Mouse (Mus musculus) brain, embryonic 18.5 days (tissue): ENCODE data around the gene Tmem106a.
"Not testable (repeated sequence)": the region's sequence is repeated elsewhere in the genome, so short reads cannot be mapped to it uniquely, and the experiment has no call there.

Experiments
- DNase-seq: peaks from one replicate; pipeline ENCODE4 v3.0.0-alpha.2; 2012; ENCODE audit warnings: low read depth, low spot score

Gene Tmem106a

DNA sequence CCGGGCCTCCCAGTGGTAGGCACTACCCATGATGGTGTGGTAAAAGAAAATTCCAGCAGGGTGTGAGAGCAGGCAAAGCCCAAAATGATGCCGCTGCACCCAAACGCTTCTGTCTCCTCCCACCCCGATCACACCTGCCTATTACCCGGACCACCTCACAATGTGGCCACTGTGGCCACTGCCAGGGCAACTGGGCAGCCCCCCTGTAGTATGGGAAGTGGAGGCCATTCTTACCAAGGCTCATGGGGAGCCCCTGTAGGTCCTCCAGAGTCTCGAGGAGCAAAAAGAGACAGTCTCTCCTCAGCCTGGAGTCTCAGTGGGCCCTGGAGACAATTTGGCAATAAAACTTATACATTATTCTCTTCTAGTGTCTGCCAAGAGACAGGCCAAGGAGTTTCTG is 17.1 kb downstream of the Tmem106a start, which contains the start of gene Gm11634:
Gene Gm11634, minus strand, starts transcription at position 101 of the 400 bp plus-strand sequence.
- DNase-seq = no peak

DNA sequence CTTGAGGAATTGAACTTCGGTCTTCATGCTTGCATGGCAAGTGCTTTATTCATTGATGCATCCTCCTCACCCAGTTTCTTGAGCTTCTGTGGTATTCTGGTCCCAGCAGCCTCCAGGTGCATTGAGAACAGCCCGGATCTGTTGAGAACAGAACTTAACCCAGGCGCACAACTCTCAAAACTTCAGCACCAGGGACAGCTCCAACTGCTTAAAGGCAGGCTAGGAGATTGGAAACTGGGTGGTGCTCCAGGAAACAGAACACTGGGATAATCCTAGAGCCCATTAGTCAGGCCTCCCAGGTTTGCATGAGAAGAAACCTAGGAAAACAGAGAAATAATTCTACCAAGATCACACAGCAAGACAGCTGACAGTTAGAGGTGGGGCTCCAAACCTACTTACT is 20.4 kb downstream of the Tmem106a start:
- no peak for DNase-seq

DNA sequence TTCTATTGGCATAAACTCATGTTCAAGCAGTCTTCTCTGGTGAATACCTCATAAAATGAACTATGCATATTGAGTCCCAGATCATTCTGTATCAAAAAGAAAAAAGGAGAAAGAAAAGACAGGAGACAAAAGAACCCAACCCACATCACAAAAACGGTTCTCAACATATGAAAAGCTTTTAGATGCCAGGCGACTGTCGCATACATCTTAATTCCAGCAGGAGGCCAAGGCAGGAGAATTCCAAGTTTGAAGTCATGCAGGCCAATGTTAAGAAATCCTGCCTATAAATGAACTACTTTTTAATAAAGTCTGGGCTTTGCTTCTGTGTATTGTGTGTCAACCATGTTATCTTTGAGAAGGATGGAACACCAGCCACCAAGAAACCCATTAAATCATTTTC is 22.1 kb downstream of the Tmem106a start:
- no peak for DNase-seq

DNA sequence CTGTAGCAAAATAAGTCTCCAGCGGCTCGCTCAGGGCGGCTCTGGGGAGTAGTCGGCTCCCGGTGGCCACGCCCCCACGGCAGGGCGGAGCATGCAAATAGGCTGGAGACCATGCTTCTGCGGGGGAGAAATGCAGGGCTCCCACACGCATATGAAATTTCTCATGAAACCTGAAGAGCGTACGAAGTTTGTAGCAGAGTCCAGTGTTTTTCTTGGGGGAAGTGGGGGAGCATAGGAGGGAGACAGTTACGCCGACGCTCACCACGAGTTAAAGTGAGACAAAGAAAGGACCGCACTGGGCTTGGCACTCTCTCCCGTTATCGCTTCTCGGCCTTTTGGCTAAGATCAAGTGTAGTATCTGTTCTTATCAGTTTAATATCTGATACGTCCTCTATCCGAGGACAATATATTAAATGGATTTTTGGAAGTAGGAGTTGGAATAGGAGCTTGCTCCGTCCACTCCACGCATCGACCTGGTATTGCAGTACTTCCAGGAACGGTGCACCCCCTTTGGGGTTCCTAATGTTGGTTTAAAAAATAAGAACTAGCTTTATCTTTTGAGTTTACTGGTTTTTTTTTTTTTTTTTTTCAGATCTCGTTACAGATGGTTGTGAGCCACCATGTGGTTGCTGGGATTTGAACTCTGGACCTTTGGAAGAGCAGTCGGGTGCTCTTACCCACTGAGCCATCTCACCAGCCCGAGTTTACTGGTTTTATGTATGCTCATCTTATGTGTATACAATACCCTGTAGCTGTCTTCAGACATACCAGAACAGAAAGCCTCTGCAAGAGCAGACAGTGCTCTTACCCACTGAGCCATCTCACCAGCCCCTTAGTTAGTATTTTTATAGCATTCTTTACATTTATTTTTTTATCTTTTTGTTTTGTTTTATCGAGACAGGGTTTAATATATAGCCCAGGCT is 22.8 kb downstream of the Tmem106a start:
- not testable (repeated sequence) for DNase-seq

DNA sequence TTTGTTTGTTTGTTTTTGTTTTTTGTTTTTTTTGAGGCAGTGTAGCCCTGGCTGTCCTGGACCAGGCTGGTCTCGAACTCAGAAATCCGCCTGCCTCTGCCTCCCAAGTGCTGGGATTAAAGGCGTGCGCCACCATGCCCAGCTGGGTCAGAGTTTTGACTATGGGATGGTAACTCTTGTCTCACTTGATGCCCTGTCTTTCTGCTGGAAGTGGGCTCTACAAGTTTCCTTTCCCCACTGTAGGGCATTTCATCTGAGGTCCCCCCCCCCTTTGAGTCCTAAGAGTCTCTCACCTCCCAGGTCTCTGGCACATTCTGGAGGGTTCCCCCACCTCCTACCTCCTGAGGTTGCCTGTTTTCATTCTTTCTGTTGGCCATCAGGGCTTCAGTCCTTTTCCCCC is 25.1 kb downstream of the Tmem106a start:
- DNase-seq = not testable (repeated sequence)

DNA sequence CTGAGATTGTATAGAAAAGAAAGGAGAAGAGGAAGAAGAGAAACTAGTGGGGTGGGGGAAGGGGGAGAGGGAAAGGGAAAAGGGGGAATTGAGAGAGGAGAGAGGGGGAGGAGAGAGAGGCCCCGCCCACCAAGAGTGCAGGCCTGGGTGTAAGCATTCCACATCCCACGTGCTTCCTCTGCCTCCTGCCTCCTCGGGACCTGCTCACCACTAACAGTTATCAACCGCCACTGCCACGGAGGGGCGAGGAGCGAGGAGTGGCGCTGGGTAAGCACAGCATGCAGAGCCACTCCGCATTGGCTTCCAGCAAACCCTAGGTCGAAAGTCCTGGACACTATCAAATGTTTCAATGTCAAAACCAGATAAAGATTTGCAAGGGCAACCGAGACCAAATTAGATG is 28.4 kb downstream of the Tmem106a start:
- DNase-seq = no peak

DNA sequence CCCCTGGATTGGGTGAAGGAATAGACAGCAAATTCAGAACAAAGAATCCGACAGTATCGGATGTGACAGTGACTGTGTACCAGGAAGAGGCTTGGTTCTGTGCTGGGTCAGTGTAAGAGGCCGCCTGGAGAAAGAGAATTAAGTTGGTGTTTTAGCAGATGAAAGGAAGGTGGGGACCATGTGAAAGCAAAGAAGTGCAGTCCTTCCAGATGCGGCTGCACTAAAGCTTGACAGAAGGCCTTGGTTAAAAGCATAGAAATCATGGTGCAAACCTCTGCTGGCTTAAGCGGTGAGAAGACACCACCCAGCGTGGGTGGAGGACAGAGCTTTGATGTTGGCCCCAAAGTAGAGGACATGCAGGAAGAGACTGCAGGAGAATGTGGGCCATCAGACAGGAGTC is 31.6 kb downstream of the Tmem106a start:
- DNase-seq = no peak

DNA sequence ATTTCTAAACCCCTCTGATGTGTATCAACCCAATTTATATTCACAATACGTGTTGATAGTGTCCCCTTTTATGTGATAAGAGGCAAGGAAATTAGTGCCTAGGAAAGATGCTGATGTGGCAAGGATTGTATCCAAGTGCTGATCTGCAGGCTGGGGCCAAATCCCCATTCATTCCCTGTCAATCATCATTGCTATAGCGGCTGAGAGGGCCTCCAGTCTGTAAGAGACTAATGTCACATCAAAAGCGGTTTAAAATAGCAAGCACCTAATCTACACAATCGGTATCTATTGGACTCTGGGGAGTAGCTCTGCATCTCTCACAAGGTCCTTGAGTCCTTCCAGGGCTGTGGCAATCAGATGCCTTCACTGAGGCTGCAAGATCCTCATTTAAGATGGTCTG is 32.1 kb downstream of the Tmem106a start:
- no peak for DNase-seq

DNA sequence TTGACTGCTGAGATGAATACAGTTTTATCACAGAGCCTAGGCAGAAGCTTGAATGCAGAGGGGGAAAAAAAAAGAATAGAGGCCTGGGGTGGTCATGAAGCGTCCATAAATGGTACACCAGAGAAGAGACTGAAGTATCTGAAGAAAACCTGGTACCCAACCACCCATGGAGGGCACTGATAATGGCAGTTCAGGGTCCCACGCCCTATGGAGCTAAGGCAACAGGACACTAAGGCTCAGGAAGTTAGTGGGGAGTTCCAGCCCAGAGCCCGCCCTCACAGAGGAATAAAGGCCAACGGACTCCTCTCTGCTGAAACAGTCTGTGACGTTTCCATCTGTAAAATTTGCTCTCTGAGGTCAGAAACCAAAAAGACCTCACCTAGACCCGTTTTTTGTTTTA is 33.3 kb downstream of the Tmem106a start:
- DNase-seq = no peak

DNA sequence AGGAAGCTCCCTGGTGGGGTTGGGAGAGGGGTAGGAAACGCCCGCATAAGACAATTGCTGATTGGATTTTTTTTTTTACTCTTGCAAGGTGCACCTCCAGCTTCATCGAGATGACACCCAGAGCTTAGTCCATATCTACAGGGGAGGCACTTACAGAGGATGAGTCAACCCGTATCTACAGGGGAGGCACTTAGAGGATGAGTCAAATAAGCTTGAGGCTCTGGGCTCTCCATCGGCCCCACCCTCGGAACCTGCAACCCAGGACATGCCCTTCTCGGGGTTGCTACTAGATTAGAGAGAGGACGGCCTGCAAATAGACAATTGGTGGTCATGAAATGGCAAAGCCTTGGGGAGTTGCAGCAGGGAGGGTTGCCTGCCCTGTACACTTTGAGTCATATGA is 34.1 kb downstream of the Tmem106a start:
- DNase-seq = no peak

DNA sequence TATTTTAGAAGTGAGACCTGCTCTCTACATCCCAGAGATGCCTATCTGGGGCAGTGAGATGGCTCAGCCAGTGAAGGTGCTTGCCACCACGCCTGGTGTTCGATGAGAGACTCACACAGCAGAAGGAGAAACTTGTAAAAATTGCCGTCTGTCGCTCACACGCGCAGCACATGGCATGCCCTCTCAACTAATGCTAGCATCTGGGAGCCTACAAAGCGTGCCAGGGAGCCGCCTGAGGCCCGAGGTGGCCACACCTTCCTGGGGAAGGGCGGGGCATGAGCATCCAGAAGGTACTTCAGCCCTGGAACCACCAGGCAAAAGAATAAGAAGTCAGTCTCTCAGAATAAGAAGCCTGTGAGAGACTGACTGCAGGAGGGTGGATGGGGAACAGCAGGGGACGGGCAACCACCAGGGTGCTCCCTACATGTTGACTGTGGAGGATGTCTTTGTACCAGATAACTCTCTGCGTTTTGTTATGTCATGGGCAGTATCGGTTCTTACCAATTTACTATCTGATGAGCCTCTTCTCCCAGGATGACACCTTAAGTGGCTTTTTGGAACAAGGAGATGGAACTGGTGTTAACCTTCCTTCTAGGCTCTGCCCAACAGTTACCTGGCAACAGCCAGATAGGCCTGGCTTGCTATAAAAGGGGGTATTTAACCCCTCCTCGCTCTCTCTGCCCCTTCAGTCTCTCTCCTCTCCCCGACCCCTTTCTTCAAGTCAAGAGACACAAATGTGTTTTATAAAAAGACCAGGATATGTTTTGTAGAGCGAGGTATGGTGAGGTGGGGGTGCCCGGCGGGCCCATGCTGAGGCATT is 35.1 kb downstream of the Tmem106a start:
- no peak for DNase-seq

DNA sequence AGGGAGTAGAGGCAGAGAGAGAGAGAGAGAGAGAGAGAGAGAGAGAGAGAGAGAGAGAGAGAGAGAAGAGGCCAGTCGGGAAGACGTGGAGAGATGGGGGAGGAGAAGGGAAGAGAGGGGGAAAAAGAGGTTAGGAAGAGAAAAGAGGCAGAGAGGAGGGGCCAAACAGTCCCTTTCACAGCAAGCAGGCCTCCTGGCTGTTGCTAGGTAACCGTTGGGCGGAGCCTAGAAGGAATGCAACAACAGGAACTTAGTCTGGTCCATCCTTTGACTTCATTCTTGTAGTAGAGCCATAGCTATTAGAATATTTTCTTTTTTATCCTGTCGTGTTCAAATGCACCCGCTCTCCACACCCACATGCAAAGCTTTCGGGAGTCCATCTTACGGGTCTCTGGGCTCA is 35.8 kb downstream of the Tmem106a start:
- DNase-seq = peak; percentile 67

DNA sequence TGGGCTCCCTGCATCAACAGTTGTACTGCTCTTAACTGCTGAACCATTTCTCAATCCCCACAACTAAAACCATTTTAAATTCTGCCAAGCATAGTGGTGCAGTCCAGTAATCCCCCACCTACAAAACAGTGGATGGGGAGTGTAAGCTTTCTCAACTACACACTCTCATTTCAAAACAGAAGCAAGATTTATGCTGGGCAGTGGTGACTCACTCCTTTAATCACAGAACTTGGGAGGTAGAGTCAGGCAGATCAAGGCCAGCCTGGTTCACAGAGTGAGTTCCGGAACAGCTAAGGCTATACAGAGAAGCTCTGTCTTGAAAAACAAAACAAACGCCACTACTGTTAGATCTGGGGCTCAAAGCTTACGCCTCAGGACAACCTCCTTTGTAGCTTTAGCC is 36.6 kb downstream of the Tmem106a start:
- no peak for DNase-seq

DNA sequence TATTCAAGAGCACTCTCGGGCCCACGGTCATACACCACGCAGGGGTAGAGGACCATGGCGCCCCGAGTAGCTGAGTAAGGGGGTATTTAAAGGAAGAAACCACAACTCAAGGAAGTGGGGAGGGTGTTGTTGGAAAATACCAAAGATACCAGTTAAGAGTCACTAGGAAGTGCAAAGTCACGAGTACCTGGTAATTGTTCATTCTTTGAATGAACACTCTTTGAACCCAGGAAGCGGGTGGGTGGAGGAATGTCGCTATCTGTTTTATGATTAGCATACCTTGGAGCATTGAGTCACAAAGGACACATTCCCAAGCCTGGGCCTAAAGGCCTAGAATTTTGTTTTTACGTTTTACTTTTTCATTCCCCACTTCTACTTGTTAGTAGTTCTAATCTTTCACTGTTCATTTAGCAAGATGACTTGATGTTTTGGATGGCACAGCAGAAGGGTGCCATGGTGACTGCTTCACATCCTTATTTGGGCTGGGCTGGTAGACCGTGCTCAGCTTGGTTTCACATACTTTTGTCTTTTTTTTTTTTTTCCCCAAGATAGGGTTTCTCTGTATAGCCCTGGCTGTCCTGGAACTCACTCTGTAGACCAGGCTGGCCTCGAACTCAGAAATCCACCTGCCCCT is 38.1 kb downstream of the Tmem106a start:
- DNase-seq = not testable (repeated sequence)

DNA sequence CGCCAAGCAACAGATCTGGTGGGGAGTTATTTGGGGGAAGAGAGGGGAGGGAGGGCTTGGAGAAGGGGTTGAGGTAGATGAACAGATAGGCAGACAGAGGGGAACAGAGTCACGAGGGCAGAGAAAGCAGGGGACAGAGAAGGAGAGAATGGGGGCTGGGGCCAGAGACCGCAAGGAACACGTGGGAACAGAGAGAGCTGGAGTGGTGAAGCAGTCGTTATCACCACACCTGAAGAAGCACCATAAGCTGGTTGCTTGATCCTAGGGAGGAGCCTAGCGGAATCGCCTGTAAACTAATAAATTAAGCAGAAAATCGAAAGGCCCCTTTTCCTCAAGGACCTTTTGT is 44.6 kb downstream of the Tmem106a start:
- no peak for DNase-seq

DNA sequence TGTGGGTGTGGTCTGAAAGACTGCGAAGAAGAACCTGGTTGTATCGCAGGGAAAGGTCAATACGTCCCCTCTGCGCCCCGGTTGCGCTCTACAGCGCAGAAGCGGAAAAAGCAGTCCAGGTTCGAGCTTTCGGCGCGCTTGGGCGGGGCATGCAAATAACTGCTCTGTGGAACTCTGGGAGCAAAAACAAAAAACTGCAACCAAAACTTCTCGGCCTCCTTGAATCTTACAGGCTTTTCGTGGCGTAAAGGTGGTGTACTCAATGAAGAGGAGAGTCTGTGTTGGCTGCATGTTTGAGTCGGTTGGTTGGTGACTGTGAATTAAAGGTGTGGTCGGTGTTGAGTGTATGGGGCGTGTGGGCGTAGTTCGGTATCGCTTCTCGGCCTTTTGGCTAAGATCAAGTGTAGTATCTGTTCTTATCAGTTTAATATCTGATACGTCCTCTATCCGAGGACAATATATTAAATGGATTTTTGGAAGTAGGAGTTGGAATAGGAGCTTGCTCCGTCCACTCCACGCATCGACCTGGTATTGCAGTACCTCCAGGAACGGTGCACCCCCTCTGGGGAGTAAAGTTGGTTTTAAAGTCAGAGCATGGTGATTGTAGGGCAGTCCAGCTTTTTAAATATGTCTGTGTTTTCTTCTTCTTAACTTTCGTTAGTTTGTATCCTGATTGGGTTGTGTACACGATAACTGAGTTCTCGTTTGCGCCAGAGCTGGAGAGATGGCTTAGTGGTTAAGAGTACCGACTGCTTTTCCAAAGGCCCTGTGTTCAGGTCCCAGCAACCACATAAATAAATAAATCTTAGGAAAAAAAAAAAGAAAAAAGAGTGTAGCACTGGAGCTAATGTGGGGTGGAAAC is 45.2 kb downstream of the Tmem106a start, which contains the start of gene Rdm1:
Gene Rdm1, plus strand, starts transcription at position 201 of the 862 bp plus-strand sequence.
- peak; percentile 81 for DNase-seq

DNA sequence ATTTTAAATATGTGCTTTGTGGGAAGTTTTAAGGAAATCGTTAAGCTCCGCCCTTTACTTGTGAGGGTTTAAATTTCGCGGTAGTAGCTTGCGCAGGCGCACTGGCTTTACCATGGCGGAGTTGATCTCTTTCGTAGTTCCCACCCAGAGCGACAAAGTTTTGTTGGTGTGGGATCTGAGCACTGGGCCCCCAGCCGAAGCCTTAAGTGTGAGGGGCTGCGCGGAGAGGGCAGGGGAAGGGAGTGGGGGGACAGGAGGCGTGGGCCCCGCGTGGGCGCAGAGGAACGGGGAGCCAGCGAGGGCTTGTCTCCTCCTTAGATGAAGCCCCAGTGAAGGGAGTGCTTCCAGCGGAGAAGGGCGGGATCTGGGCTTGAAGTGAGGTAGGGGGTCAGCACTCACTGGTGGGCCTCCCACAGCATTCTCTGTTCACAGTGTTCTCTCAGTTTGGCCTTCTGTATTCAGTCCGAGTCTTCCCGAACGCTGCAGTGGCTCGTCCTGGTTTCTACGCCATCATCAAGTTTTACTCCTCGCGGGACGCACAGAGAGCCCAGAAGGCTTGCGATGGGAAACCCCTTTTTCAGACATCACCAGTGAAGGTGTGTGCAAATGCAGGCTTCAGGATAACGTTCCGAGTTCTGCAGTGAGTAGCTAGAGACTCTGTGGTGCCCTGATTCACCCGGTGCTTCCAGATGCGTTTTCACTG is 46.0 kb downstream of the Tmem106a start:
- no peak for DNase-seq

DNA sequence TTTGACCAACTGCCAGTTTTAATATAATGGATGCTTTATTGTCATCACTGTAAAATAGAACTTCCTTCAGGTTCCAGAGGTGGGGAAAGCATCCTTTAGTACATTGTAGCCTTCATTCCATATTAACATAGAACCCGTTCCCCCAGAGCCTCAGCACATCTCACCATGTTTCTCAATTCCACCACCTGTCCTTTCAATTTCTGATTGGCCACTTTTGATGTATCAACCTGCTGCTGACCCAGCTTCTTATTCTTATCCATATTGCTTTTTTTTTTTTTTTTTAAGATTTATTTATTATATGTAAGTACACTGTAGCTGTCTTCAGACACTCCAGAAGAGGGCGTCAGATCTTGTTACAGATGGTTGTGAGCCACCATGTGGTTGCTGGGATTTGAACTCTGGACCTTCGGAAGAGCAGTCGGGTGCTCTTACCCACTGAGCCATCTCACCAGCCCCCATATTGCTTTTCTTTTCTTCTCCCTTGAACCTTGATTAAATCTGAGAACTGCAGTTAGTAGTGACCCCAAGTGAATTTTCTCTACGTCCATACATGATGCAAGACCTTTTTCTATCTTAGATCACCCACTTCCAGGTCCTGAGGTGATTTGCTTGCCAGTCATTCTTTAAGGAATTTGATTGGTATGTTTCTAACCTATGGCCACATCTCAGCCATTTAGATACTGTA is 46.8 kb downstream of the Tmem106a start:
- not testable (repeated sequence) for DNase-seq

DNA sequence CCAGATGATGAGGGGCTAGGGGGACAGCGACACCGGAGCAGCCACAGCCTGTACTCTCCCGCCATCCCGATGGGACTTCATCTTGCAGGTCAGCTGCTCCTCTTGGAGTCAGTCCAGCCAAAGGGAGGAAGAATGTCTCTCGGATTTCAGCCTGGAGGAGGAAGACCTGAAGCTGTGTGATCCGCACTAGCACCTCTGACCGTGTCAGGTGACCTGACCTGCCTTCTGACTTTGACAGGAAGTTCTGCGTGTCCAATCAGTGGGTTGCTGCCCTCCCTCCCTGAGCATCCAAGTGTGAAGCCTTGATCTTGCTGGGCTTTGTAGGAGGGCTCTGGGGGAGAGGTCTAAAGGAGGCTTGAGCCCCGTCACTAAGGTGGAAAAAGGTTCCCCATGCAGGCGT is 53.6 kb downstream of the Tmem106a start:
- no peak for DNase-seq

DNA sequence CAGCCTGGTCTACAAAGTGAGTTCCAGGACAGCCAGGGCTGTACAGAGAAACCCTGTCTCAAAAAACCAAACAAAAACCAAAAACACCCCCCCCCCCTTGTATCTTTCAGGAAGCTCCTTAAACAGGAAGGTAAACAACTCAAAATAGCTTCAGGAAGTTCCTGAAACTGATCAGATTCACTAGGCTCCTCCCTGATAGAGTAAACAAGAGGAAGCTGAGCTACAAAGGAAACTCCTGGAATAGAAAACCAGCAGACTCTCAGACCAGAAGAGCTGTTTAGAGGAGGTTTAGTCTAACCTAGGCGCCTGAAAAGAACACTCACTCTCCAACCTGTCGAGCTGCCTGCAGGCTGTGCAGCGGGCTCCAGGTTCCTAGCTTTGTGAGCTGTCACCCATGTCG is 57.7 kb downstream of the Tmem106a start:
- DNase-seq = no peak
